Mouse (Mus musculus): ENCODE measurements around the gene Ctso. TPM values are rescaled to one million over a fixed set of nuclear protein-coding genes. Genes with fewer than 3 reads are reported as not detected.
A peak's percentile ranks its signal among the peaks of the same experiment; 100 is the strongest.

Gene Ctso
- polyA plus RNA-seq (2012; rRNA removed) (6.8 and 7.1 TPM in 2 replicates), polyA plus RNA-seq (2014; fragmentation: Nextera tagmentation; extraction: Ambion mirVana) (11.4 and 14.2 TPM in 2 replicates)

GRCm38 (mm10) chr3:81932141-81933101, at the start of gene Ctso:
TSS of gene Ctso (plus strand) at chr3:81932601.
- Histone ChIP-seq H3K9me3 (ENCODE audit: control insufficient read depth, low read length) (no peaks in the 10 kb centered on the region), H3K27me3 (ENCODE audit: control insufficient read depth, insufficient read depth, low read length) (no peaks in the 10 kb centered on the region), H3K36me3 (ENCODE audit: control insufficient read depth, insufficient read depth, low read length) (no peaks in the 10 kb centered on the region), H3K4me2 (replicated peaks; ENCODE audit: low read depth, low read length, severe bottlenecking) (peak within 1 kb of the TSS; percentile 47), H3K4me1 (ENCODE audit: control insufficient read depth, insufficient read depth, low read length) (no peaks in the 10 kb centered on the region), H3K9ac (ENCODE audit: low read depth, low read length, severe bottlenecking) (peak within 1 kb of the TSS; percentile 90), H3K27ac (replicated peaks; ENCODE audit: low read depth, low read length) (peak within 1 kb of the TSS; percentile 83), H3K4me3 (replicated peaks; ENCODE audit: low read length) (peak within 1 kb of the TSS; percentile 87)
- no peak for TF ChIP-seq POLR2A (IDR thresholded peaks at IDR 0.05; ENCODE audit: borderline replicate concordance, extremely low read depth, insufficient read depth, insufficient read length)
- 13% methylated on average over 23 of the region's 27 CpGs for WGBS
- ATAC-seq (ENCODE audit: low FRiP score, low read depth) (peak; percentile 85), DNase-seq (ENCODE audit: low spot score) (peak; percentile 94)

GRCm38 (mm10) chr3:81883916-81884315, 48.5 kb upstream of the Ctso start:
- no peak overlapping the region for H3K27ac ChIP-seq (replicated peaks; ENCODE audit: low read depth, low read length)
- H3K4me1 ChIP-seq (ENCODE audit: control insufficient read depth, insufficient read depth, low read length), result no peaks in the 10 kb centered on the region; the same call in 1 of the 2 replicates
- DNase-seq (ENCODE audit: low spot score), result peak; percentile 52
- no peaks in the 10 kb centered on the region for H3K36me3 ChIP-seq (ENCODE audit: control insufficient read depth, insufficient read depth, low read length)
- no peaks in the 10 kb centered on the region for H3K27me3 ChIP-seq (ENCODE audit: control insufficient read depth, insufficient read depth, low read length)
- H3K9me3 ChIP-seq (ENCODE audit: control insufficient read depth, low read length), result 0 out of 2 replicates have a peak, but pooled peaks cover 5% of the 10 kb centered on the region
- no peak overlapping the region for H3K9ac ChIP-seq (ENCODE audit: low read depth, low read length, severe bottlenecking)
- ATAC-seq (ENCODE audit: low FRiP score, low read depth), result no peak
- TF ChIP-seq POLR2A (IDR thresholded peaks at IDR 0.05; ENCODE audit: borderline replicate concordance, extremely low read depth, insufficient read depth, insufficient read length), result no peak
- no peak overlapping the region for H3K4me2 ChIP-seq (replicated peaks; ENCODE audit: low read depth, low read length, severe bottlenecking)
- H3K4me3 ChIP-seq (replicated peaks; ENCODE audit: low read length), result no peak overlapping the region

- Histone ChIP-seq H3K4me1 (ENCODE audit: control insufficient read depth, insufficient read depth, low read length) (no peaks in the 10 kb centered on the region; the same call in 1 of the 2 replicates), H3K27me3 (ENCODE audit: control insufficient read depth, insufficient read depth, low read length) (no peaks in the 10 kb centered on the region), H3K27ac (replicated peaks; ENCODE audit: low read depth, low read length) (no peak overlapping the region), H3K4me3 (replicated peaks; ENCODE audit: low read length) (no peak overlapping the region), H3K9ac (ENCODE audit: low read depth, low read length, severe bottlenecking) (no peak overlapping the region), H3K9me3 (ENCODE audit: control insufficient read depth, low read length) (0 out of 2 replicates have a peak, but pooled peaks cover 5% of the 10 kb centered on the region), H3K36me3 (ENCODE audit: control insufficient read depth, insufficient read depth, low read length) (no peaks in the 10 kb centered on the region), H3K4me2 (replicated peaks; ENCODE audit: low read depth, low read length, severe bottlenecking) (no peak overlapping the region)
- ATAC-seq (ENCODE audit: low FRiP score, low read depth), result no peak
- WGBS, result 79% methylated on average over 2 of the region's 2 CpGs
- TF ChIP-seq POLR2A (IDR thresholded peaks at IDR 0.05; ENCODE audit: borderline replicate concordance, extremely low read depth, insufficient read depth, insufficient read length), result no peak
- peak; percentile 12 for DNase-seq (ENCODE audit: low spot score)
These were observed 46.8 kb upstream of the Ctso start for GRCm38 (mm10) chr3:81885566-81885965.

- WGBS, result 42% methylated on average over 6 of the region's 6 CpGs
- H3K9me3 ChIP-seq (ENCODE audit: control insufficient read depth, low read length), result no peaks in the 10 kb centered on the region
- ATAC-seq (ENCODE audit: low FRiP score, low read depth) (no peak), DNase-seq (ENCODE audit: low spot score) (no peak)
- no peak overlapping the region for H3K4me2 ChIP-seq (replicated peaks; ENCODE audit: low read depth, low read length, severe bottlenecking)
- H3K4me3 ChIP-seq (replicated peaks; ENCODE audit: low read length), result no peak overlapping the region
- H3K9ac ChIP-seq (ENCODE audit: low read depth, low read length, severe bottlenecking), result no peak overlapping the region
- H3K27ac ChIP-seq (replicated peaks; ENCODE audit: low read depth, low read length), result no peak overlapping the region
- TF ChIP-seq POLR2A (IDR thresholded peaks at IDR 0.05; ENCODE audit: borderline replicate concordance, extremely low read depth, insufficient read depth, insufficient read length), result no peak
- H3K36me3 ChIP-seq (ENCODE audit: control insufficient read depth, insufficient read depth, low read length), result no peaks in the 10 kb centered on the region
- H3K27me3 ChIP-seq (ENCODE audit: control insufficient read depth, insufficient read depth, low read length), result no peaks in the 10 kb centered on the region
- no peaks in the 10 kb centered on the region; the same call in 1 of the 2 replicates for H3K4me1 ChIP-seq (ENCODE audit: control insufficient read depth, insufficient read depth, low read length)
These were observed 43.3 kb upstream of the Ctso start for GRCm38 (mm10) chr3:81889137-81889536.

GRCm38 (mm10) chr3:81910286-81911036, 21.9 kb upstream of the Ctso start:
- no peak for TF ChIP-seq POLR2A (IDR thresholded peaks at IDR 0.05; ENCODE audit: borderline replicate concordance, extremely low read depth, insufficient read depth, insufficient read length)
- H3K27ac ChIP-seq (replicated peaks; ENCODE audit: low read depth, low read length), result no peak overlapping the region
- H3K4me2 ChIP-seq (replicated peaks; ENCODE audit: low read depth, low read length, severe bottlenecking), result no peak overlapping the region
- peak; percentile 71 for DNase-seq (ENCODE audit: low spot score)
- no peak overlapping the region for H3K4me3 ChIP-seq (replicated peaks; ENCODE audit: low read length)
- H3K9ac ChIP-seq (ENCODE audit: low read depth, low read length, severe bottlenecking), result no peak overlapping the region
- no peaks in the 10 kb centered on the region for H3K27me3 ChIP-seq (ENCODE audit: control insufficient read depth, insufficient read depth, low read length)
- H3K4me1 ChIP-seq (ENCODE audit: control insufficient read depth, insufficient read depth, low read length), result no peaks in the 10 kb centered on the region
- no peaks in the 10 kb centered on the region for H3K9me3 ChIP-seq (ENCODE audit: control insufficient read depth, low read length)
- no peaks in the 10 kb centered on the region for H3K36me3 ChIP-seq (ENCODE audit: control insufficient read depth, insufficient read depth, low read length)
- WGBS, result 58% methylated on average over 6 of the region's 6 CpGs
- ATAC-seq (ENCODE audit: low FRiP score, low read depth), result peak; percentile 81
